Mouse (Mus musculus) forebrain, embryonic 15.5 days (tissue): ENCODE results near the gene Abcd3. TPM values are rescaled to one million over a fixed set of nuclear protein-coding genes. Genes with fewer than 3 reads are reported as not detected.

Experiments used
- ATAC-seq: fragments of 200-750 bp; cut with Nextera tagmentation; replicated peaks from 2 replicates; pipeline ENCODE4 v1.8.0; 2017; ENCODE audit warnings: mild to moderate bottlenecking, moderate TSS enrichment, moderate library complexity
- H3K27ac ChIP-seq: fragments of 300-500 bp; sonication (generic); replicated peaks from 2 replicates; pipeline ENCODE4 v1.5.1; 2015; ENCODE audit warnings: mild to moderate bottlenecking, inconsistent platforms
- H3K27me3 ChIP-seq: fragments of 300-500 bp; sonication (generic); 2 replicates; pipeline ENCODE4 v1.6.1; 2015; ENCODE audit warnings: inconsistent platforms
- H3K36me3 ChIP-seq: fragments of 300-500 bp; sonication (generic); 2 replicates; pipeline ENCODE4 v1.6.1; 2015; ENCODE audit warnings: mild to moderate bottlenecking, inconsistent platforms
- H3K4me1 ChIP-seq: fragments of 300-500 bp; sonication (generic); 2 replicates; pipeline ENCODE4 v1.6.1; 2015; ENCODE audit warnings: inconsistent platforms
- H3K4me2 ChIP-seq: fragments of 300-500 bp; sonication (generic); replicated peaks from 2 replicates; pipeline ENCODE4 v1.6.1; 2015; ENCODE audit warnings: mild to moderate bottlenecking, inconsistent platforms
- H3K4me3 ChIP-seq: fragments of 300-500 bp; sonication (generic); 2 replicates; pipeline ENCODE4 v1.5.1; 2015; ENCODE audit warnings: mild to moderate bottlenecking, inconsistent platforms
- H3K9ac ChIP-seq: fragments of 300-500 bp; sonication (generic); replicated peaks from 2 replicates; pipeline ENCODE4 v1.6.1; 2015; ENCODE audit warnings: mild to moderate bottlenecking, inconsistent platforms
- H3K9me3 ChIP-seq: fragments of 300-500 bp; sonication (generic); 2 replicates; pipeline ENCODE4 v1.6.1; 2016; ENCODE audit warnings: inconsistent platforms
- WGBS: fragments of 180-500 bp; shearing (Covaris S2); methylation state at CpG from one replicate; pipeline ENCODE4 v1.1.7; 2015; ENCODE audit warnings: mixed read lengths; 5-methylcytosine and 5-hydroxymethylcytosine counted together
- polyA plus RNA-seq: library from polyadenylated mRNA; unstranded; fragments of >200 nt; fragmentation: Nextera tagmentation; extraction: Ambion mirVana; gene quantifications from 2 replicates; pipeline ENCODE4 v1.2.1, GENCODE M21; 2015

The Abcd3 gene
- polyA plus RNA-seq, 1 experiment from 2014 or later, result 70.3 TPM

GRCm38 (mm10) chr3:121715336-121715735 lies 99.8 kb downstream of the Abcd3 start:
- ATAC-seq, result no peak
- Histone ChIP-seq H3K4me2 (no peak overlapping the region), H3K9ac (no peak overlapping the region), H3K27ac (no peak overlapping the region), H3K27me3 (no peaks in the 10 kb centered on the region), H3K4me1 (peaks cover 4% of the 10 kb centered on the region; the same call in 1 of the 2 replicates), H3K36me3 (no peaks in the 10 kb centered on the region), H3K9me3 (no peaks in the 10 kb centered on the region), H3K4me3 (no peak overlapping the region)

GRCm38 (mm10) chr3:121714461-121714860 lies 100.6 kb downstream of the Abcd3 start:
- no peak overlapping the region for H3K4me3 ChIP-seq
- WGBS, result 94% methylated on average over 2 of the region's 2 CpGs

GRCm38 (mm10) chr3:121713816-121714215 lies 101.3 kb downstream of the Abcd3 start:
- Histone ChIP-seq H3K36me3 (no peaks in the 10 kb centered on the region), H3K27ac (no peak overlapping the region), H3K9ac (no peak overlapping the region), H3K9me3 (no peaks in the 10 kb centered on the region), H3K4me1 (peaks cover 4% of the 10 kb centered on the region; the same call in 1 of the 2 replicates), H3K27me3 (no peaks in the 10 kb centered on the region), H3K4me3 (no peak overlapping the region), H3K4me2 (no peak overlapping the region)
- ATAC-seq, result no peak
- WGBS, result 45% methylated on average over 8 of the region's 8 CpGs

More at GRCm38 (mm10) chr3:121714461-121714860, 100.6 kb downstream of the Abcd3 start:
- H3K4me2 ChIP-seq, result no peak overlapping the region
- no peak overlapping the region for H3K27ac ChIP-seq
- H3K36me3 ChIP-seq, result no peaks in the 10 kb centered on the region
- no peak overlapping the region for H3K9ac ChIP-seq
- ATAC-seq, result no peak
- H3K4me1 ChIP-seq, result peaks cover 4% of the 10 kb centered on the region; the same call in 1 of the 2 replicates
- H3K9me3 ChIP-seq, result no peaks in the 10 kb centered on the region
- H3K27me3 ChIP-seq, result no peaks in the 10 kb centered on the region

- Histone ChIP-seq H3K27me3 (no peaks in the 10 kb centered on the region), H3K4me1 (peaks cover 4% of the 10 kb centered on the region; the same call in 1 of the 2 replicates), H3K4me2 (no peak overlapping the region), H3K9me3 (no peaks in the 10 kb centered on the region), H3K4me3 (no peak overlapping the region), H3K9ac (no peak overlapping the region), H3K27ac (no peak overlapping the region), H3K36me3 (no peaks in the 10 kb centered on the region)
- WGBS, result 76% methylated on average over 17 of the region's 17 CpGs
- no peak for ATAC-seq
Measured at GRCm38 (mm10) chr3:121713151-121713701, 101.9 kb downstream of the Abcd3 start.

- no peaks in the 10 kb centered on the region for H3K9me3 ChIP-seq
- no peak overlapping the region for H3K4me3 ChIP-seq
- WGBS, result 83% methylated on average over 4 of the region's 4 CpGs
- no peak overlapping the region for H3K9ac ChIP-seq
- H3K4me1 ChIP-seq, result peaks cover 4% of the 10 kb centered on the region; the same call in 1 of the 2 replicates
- H3K27ac ChIP-seq, result no peak overlapping the region
- ATAC-seq, result no peak
- H3K36me3 ChIP-seq, result no peaks in the 10 kb centered on the region
- no peaks in the 10 kb centered on the region for H3K27me3 ChIP-seq
- no peak overlapping the region for H3K4me2 ChIP-seq
Measured at GRCm38 (mm10) chr3:121712222-121712621, 102.9 kb downstream of the Abcd3 start.

- ATAC-seq, result no peak
- Histone ChIP-seq H3K27me3 (no peaks in the 10 kb centered on the region), H3K4me3 (no peak overlapping the region), H3K4me2 (no peak overlapping the region), H3K27ac (no peak overlapping the region), H3K9me3 (no peaks in the 10 kb centered on the region), H3K36me3 (no peaks in the 10 kb centered on the region), H3K4me1 (peaks cover 7% of the 10 kb centered on the region), H3K9ac (no peak overlapping the region)
- 93% methylated on average over 7 of the region's 7 CpGs for WGBS
Measured at GRCm38 (mm10) chr3:121710894-121711531, 104.1 kb downstream of the Abcd3 start.

Other genes starting within 250 kb of the Abcd3 start
- not detected in 2 replicates for gene 4930432M17Rik, start 144.5 kb downstream of the Abcd3 start, polyA plus RNA-seq
- gene F3, start 91.8 kb downstream of the Abcd3 start, polyA plus RNA-seq, result 8.3 and 8.9 TPM in 2 replicates
- 16.3 and 16.4 TPM in 2 replicates for gene Arhgap29, start 137.2 kb upstream of the Abcd3 start, polyA plus RNA-seq
- 0.72 and 1.4 TPM in 2 replicates for gene Abca4, start 229.1 kb upstream of the Abcd3 start, polyA plus RNA-seq